Mouse (Mus musculus) left cerebral cortex, postnatal 4 days (tissue): ENCODE results near the gene 5330417C22Rik. TPM values are rescaled to one million over a fixed set of nuclear protein-coding genes. Genes with fewer than 3 reads are reported as not detected.

Experiments used
- DNase-seq: peaks from one replicate; pipeline ENCODE4 v3.0.0-alpha.2; 2022
- intact Hi-C: fragments of 180-260 bp; cut with DNase I; formaldehyde crosslinking; loops from one replicate; pipeline ENCODE4 v1.15.1; 2025
- total RNA-seq, 2 experiments: library from RNA; stranded (reverse); gene quantifications; 2 replicates each; pipeline ENCODE4 v1.2.3; 2021

Gene 5330417C22Rik
- total RNA-seq, 2 experiments from 2014 or later: 17.6 to 20.1 TPM

DNA sequence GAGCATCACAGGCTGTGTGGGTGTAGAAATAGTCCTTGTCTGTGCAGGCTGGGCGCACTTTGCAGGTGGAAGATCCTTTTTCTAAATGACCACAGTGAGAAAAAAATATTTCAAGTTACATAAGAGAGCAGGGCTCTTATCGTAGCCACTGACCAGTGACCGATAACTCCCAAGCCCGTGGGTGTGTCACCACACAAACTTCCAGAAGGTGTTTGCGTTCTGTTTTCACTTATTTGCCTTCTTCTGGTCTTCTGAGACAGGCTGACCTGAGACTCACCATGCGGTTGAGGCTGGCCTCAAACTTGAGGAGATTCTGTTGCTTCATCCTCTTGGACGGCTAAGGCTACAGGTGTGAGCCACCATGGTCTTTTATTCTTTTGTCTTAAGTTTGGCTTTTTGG is 61.4 kb downstream of the 5330417C22Rik start:
- intact Hi-C loops: no loop called here
- no peak for DNase-seq

GRCm38 (mm10) chr3:108467760-108468159 is 68.6 kb downstream of the 5330417C22Rik start:
- intact Hi-C loops: no loop called here
- DNase-seq: no peak

DNA sequence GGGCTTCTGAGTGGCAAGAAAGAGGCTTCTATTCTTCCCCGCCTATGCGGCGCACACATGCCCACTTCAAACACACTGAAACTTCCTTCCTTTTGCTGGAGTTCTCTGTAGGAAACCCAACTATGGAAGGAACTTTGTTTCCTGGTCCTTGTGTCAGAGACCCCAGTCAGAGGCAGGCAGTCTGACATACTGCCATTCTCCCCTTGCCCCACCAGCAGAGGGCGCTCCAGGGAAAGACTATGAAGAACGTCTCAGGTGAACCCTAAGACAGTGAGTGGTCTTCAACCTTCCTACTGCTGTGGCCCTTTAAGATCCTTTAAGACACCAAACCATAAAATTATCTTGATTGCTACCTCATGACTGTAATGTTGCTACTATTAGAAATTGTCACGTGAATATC is 69.9 kb downstream of the 5330417C22Rik start:
- peak; percentile 58 for DNase-seq
- intact Hi-C loops: no loop called here

GRCm38 (mm10) chr3:108458866-108459265 is 77.5 kb downstream of the 5330417C22Rik start:
- intact Hi-C loops: no loop called here
- peak; percentile 15 for DNase-seq

DNA sequence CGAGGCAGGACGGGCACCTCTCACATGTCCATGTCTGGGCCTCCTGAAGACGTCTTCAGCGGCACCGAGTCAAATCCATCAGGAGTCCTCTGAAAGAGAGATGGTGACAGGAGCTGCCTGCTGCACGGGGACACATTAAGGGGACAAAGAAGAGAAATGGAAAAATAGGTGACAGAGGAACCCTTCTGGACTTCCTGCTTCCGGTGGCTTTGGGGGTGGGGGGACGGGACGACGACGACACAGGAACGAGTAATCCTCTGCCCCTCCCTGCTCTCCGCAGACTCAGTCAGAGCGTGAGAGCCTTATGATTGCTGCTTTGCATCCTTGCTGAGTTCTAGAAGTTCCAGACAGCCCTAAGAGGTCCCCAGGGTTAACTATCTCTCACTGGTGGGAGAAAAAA is 78.0 kb downstream of the 5330417C22Rik start:
- DNase-seq: no peak
- intact Hi-C loops: no loop called here

DNA sequence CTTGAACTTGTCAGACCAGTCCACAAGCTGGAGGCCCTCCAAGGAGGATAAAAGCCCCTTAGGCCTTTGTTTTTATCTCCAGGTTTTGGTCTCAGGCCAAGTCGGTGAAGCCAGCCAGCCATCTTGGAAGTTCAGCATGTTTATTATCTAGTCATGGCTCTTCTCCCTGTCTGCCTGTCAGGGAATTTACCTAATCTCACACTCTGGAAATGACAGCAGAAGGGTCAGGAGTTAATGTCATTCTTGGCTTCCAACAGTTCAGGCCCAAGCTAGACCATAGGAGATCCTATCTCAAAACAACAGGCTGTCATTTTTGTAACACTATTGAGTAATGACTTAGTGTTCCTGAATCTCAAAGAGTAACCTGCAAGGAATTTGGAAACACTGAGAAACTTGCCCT is 82.2 kb downstream of the 5330417C22Rik start:
- intact Hi-C loops: no loop called here
- no peak for DNase-seq

- intact Hi-C loops: no loop called here
- DNase-seq: no peak
Measured at GRCm38 (mm10) chr3:108451969-108452368, 84.4 kb downstream of the 5330417C22Rik start.

DNA sequence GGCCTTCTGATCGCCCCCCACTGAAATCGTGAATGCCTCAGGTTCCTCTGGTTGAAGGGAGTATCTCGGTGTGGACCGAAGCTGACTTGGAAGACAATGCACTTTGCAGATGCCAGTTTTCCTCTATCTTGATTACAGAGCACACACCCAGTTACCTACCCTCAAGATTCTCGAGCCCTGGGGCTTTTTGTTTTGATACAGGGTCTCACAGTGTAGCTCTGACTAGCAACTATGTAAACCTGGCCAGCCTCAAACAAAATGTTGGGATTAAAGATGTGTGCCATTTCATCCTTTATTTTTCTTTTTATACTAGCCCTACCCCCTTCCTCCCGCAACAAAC is 91.0 kb downstream of the 5330417C22Rik start:
- no peak for DNase-seq
- intact Hi-C loops: loop anchor here (10.0 kb wide), 1 partner anchor 109 kb away; no protein-coding TSS in a partner anchor

GRCm38 (mm10) chr3:108444698-108445365 is 91.5 kb downstream of the 5330417C22Rik start, which contains the start of gene Sars:
Gene Sars, minus strand, starts transcription at chr3:108445209.
- peak; percentile 94 for DNase-seq
- intact Hi-C loops: loop anchor here (10.0 kb wide), 1 partner anchor 110 kb away; no protein-coding TSS in a partner anchor

DNA sequence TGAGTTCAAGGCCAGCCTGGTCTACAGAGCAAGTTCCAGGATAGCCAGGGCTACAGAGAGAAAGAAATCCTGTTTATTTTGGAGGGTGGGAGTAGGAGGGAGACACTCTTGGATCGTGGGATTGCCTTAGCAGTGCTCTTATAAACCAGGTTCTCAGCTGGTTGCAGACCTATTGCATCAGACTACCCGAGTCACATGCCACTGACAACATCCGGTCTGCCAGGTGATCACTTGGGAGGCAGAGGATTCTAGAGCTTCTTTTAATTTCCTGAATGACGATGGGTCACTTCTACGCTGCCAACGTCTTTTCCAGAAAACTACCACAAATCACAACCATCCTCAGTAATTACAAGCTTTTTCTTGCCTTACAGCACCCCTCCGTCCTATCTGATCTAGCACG is 92.3 kb downstream of the 5330417C22Rik start:
- DNase-seq: no peak
- intact Hi-C loops: loop anchor here (10.0 kb wide), 1 partner anchor 111 kb away; no protein-coding TSS in a partner anchor

DNA sequence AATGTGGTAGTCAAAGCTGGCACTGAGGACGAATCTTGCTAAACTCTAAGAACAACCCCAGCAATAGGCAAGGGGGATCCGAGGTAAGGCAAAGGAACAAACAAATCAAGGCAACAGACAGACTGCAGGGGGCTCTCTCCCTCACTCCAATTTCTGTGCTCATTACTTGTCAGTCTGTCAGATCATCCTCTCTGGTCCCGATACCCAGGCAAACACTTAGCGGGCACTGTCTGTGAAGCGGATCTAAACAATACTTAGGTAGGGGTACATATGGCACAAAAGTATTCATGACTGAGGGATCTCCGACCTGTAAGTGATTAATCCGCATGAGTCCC is 100.0 kb downstream of the 5330417C22Rik start:
- intact Hi-C loops: no loop called here
- no peak for DNase-seq

DNA sequence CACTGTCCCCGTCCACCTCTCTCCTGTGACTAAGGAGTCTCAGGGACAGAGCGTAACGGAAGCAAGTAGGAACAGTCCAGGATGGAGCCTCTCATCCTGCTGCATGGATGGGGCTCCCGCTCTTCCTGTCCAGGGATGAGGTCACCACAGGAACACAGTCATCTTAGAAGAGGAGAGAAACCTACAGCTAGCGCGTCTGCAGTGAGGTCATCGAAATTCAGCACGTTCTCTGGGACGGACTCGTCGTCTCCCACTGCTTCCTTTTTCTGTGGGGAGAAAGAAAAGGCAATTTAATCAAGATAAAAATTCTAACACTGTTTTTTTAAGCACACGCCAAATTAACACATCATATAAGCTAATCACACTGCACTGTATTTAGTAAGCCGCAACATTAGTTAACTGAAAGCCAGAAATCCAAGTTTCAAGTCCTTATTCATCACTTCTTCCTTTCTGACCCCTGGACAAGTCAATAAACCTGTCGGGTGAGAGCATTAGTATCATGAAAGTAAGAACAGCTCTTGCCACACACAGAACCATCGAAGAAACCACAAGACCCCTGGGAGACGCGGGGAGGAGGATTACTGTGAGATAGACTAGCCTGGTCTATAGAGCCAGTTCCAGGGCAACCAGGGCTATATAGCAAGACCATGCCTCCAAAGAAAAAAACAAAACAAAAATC is 100.5 kb downstream of the 5330417C22Rik start:
- DNase-seq: no peak
- intact Hi-C loops: no loop called here

DNA sequence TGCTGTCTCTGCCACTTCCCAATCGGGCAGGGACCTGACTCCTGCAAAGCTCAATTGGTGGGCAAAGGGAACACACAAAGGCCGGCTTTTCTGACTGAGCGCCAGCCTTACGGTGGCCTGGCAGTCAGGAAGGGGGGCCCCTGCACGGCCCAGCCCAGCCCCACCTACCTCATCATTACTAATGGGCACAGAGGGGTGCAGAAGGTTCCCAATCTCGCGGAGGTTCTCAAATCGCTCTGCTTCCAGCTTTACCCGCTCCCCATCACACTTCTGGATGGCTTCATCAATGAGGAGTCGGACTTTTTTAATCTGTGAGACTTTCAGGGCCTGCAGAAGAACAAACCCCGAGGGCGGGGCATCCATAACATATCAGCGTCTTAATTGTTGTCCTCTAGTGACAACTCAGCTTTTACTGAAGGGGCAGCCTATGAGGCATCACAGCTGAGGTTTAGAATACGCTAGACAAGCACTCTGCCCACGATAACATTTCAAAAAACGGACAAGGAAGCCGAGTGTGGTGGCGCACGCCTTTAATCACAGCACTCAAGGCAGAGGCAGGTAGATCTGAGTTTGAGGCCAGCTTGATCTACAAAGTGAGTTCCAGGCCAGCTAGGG is 102.3 kb downstream of the 5330417C22Rik start:
- intact Hi-C loops: no loop called here
- DNase-seq: no peak

DNA sequence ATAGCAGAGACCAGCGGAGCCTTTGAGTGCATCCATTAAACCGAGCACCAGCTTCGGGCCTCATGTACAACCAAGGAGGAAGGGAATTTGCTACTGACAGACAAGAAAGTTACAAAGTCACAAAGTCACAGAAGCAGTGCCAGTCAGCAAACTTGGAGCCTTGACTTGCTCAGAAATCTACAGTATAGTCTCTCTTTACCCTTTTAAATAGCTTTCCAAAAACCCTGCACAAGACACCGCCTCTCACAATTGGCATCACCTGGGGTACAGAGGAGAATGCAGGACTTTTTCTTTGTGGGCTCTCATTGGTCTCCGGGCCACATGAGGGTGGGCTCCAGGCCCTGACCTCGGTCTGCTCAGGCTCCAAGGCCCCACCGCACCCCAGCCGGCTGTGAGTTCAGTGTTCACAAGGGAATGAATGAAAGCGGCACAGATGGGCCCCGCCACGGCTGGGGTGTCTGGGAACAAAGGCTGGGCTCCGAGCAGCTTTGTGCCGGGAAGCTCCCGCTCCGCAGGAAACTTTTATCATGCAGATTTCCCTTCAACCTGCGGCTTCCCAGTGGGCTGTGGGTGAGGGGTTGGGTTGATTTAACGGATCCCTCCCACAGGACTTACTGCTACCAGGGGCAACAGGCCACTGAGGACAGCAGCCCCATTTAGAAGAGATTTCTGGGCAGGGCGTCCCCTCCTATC is 103.0 kb downstream of the 5330417C22Rik start:
- intact Hi-C loops: no loop called here
- peak; percentile 56 for DNase-seq

- intact Hi-C loops: no loop called here
- no peak for DNase-seq
Measured at GRCm38 (mm10) chr3:108432542-108433187, 103.7 kb downstream of the 5330417C22Rik start.

GRCm38 (mm10) chr3:108425624-108426018 is 110.7 kb downstream of the 5330417C22Rik start:
- no peak for DNase-seq
- intact Hi-C loops: no loop called here

DNA sequence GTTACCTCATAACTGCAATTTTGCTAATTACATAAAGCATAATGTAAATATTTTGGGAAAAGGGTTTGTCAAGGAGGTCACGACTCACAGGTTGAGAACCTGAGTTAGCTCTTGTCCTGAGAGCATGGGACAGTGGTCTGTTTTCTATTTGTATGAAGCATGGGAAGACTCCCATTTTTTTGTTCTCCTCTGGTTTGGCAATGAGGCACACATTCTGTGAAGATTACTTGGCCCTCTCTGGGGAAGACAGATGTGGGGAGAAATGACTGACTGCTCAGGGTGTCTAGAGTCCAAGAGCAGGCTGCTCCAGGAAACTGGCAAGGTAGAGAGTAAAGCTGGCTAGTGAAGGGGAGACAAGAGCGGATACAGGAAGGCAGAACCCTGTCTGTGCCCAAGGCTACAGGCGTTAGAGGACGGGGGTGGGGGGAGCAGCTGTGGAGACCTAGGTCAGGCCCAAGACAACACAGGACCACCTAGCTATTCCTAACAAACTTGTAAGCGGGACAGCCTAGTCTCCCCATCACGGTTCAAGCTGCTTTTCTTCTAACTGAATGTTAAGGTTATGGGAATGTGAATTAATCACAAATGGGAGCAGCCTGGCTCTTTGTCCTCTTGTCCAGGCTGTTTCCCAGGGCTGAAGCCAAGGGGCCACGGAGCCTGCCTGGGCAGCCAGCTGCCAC is 111.3 kb downstream of the 5330417C22Rik start:
- intact Hi-C loops: no loop called here
- DNase-seq: no peak

DNA sequence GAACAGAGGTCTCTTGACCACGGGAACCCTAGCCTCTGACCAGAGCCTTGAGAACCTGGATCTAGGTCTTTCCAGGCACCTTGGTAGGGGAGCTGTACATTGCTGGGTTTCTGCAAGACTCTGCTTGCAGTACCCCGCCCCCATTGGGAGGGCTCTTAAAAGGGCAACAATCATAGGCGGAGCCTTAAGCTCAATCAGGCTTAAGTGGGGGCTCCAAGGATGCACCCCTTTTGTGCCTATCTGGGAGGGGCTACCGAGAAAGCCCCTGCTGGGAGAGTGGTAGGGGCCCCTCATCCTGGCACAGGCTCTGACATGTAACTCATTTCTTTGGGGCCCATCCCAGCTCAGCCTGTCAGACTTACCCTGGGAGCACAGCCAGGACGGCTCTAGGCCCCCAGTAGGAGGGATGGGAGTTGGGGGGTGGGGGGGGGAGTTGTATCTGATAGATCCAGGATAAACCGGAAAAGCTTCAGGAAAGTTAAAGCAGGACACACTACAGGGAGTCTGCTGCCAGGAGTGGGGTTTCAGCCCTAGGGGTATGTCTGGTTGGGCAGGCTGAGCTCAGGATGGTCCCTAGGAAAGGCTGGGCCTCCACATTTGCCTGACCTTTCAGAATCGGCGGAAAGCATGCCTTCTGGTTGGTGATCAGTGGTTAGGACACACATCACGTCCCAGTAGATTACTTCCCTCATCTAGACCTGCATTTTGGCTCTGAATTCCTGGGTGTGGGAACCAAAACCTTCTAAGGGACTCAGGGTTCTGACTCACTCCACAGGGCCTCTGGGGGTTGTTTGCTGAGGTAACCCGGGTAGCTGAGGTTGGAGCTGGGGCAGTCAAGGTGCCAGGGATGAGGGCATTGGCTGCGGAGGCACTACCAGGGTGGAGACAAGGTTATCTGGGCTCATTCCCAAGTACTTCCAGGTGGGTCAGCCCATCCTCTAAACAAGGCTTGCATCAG is 112.2 kb downstream of the 5330417C22Rik start:
- intact Hi-C loops: no loop called here
- DNase-seq: peak; percentile 72

- intact Hi-C loops: no loop called here
- no peak for DNase-seq
Measured at GRCm38 (mm10) chr3:108423006-108423405, 113.3 kb downstream of the 5330417C22Rik start.
